In genomic region chr4:104818986-104819385, GRCm38 (mm10) we compare ENCODE assay signal across 22 mouse cellular contexts. TPM values are rescaled to one million over a fixed set of nuclear protein-coding genes. Genes with fewer than 3 reads are reported as not detected.
DNase-seq lines count a peak whose midpoint lies in the region; ATAC-seq and TF ChIP-seq lines count a peak whose summit lies in the region.
"Had no signal": no experiment of that assay in that cellular context is flagged by ENCODE, and none has a peak within 500 bp of the region (broad histone marks: within the 10 kb centered on the region; RNA-seq: fewer than 3 reads in every experiment).

No protein-coding gene starts in this region.

- ATAC-seq in liver, embryonic 12.5 days = no peak
- ATAC-seq: forebrain, embryonic 15.5 days; hindbrain, postnatal 0 days had no signal

- H3K4me2 ChIP-seq in liver, embryonic 12.5 days = no peak overlapping the region
- H3K4me2 ChIP-seq: forebrain, embryonic 15.5 days; heart, embryonic 11.5 days; heart, embryonic 15.5 days; hindbrain, embryonic 13.5 days had no signal

- DNase-seq in liver, adult 2 months (ENCODE audit: extremely low read depth, low read depth, low spot score) = peak; percentile 88
- DNase-seq in adrenal gland, adult 8-10 months = peak; percentile 49
- peak; percentile 27 for DNase-seq in adrenal gland, postnatal 14 days
- no peak for DNase-seq in midbrain, embryonic 10.5 days (ENCODE audit: low spot score)
- no peak for DNase-seq in spleen, postnatal 14 days (ENCODE audit: low spot score in 2 of 2)
- DNase-seq: cerebellum, adult 2 months; cerebellum, postnatal 10 days; gastrocnemius, postnatal 36 days; heart, adult 18-20 months; heart, postnatal 14 days had no signal

- no peaks in the 10 kb centered on the region for H3K27me3 ChIP-seq in liver, adult 2 months (ENCODE audit: control insufficient read depth, insufficient read depth, low read length)
- no peaks in the 10 kb centered on the region for H3K27me3 ChIP-seq in liver, embryonic 12.5 days (replicated peaks)
- no peaks in the 10 kb centered on the region for H3K27me3 ChIP-seq in midbrain, embryonic 10.5 days (ENCODE audit: low read depth, poor library complexity, severe bottlenecking)
- H3K27me3 ChIP-seq: forebrain, embryonic 15.5 days; heart, embryonic 15.5 days had no signal

- H3K36me3 ChIP-seq in liver, adult 2 months (ENCODE audit: control insufficient read depth, insufficient read depth, low read length) = peaks cover 43% of the 10 kb centered on the region
- H3K36me3 ChIP-seq in liver, embryonic 12.5 days = no peaks in the 10 kb centered on the region
- no peaks in the 10 kb centered on the region for H3K36me3 ChIP-seq in midbrain, embryonic 10.5 days
- H3K36me3 ChIP-seq: embryonic facial prominence, embryonic 10.5 days; forebrain, embryonic 15.5 days; heart, embryonic 15.5 days; hindbrain, embryonic 13.5 days had no signal

- H3K9ac ChIP-seq in liver, adult 2 months (ENCODE audit: low read depth, low read length) = peak overlapping the region; percentile 42
- H3K9ac ChIP-seq in liver, embryonic 12.5 days = no peak overlapping the region
- H3K9ac ChIP-seq: forebrain, embryonic 15.5 days; heart, embryonic 15.5 days; hindbrain, embryonic 13.5 days had no signal

- TF ChIP-seq POLR2A in liver, adult 2 months (IDR thresholded peaks at IDR 0.05; ENCODE audit: extremely low read depth, insufficient read depth, low read length) = no peak

- peaks cover 52% of the 10 kb centered on the region for H3K4me1 ChIP-seq in liver, adult 2 months (ENCODE audit: control insufficient read depth, insufficient read depth, low read length)
- 0 out of 2 replicates have a peak, but pooled peaks cover 4% of the 10 kb centered on the region for H3K4me1 ChIP-seq in liver, embryonic 12.5 days
- H3K4me1 ChIP-seq in midbrain, embryonic 10.5 days = peaks cover 4% of the 10 kb centered on the region; the same call in 1 of the 2 replicates
- H3K4me1 ChIP-seq: forebrain, embryonic 15.5 days; heart, embryonic 15.5 days; hindbrain, embryonic 13.5 days had no signal

- H3K9me3 ChIP-seq in liver, embryonic 12.5 days (replicated peaks) = no peaks in the 10 kb centered on the region; the same call in 1 of the 2 replicates
- no peaks in the 10 kb centered on the region for H3K9me3 ChIP-seq in midbrain, embryonic 10.5 days (replicated peaks)
- H3K9me3 ChIP-seq: embryonic facial prominence, embryonic 10.5 days; forebrain, embryonic 15.5 days; heart, embryonic 15.5 days; hindbrain, embryonic 13.5 days had no signal

- no peak for TF ChIP-seq CTCF in liver, adult 2 months (IDR thresholded peaks at IDR 0.05; ENCODE audit: low read depth, low read length)

- WGBS in liver, adult 2 months = 19% methylated on average over 4 of the region's 4 CpGs
- 40% methylated on average over 4 of the region's 4 CpGs for WGBS in liver, embryonic 12.5 days (ENCODE audit: insufficient replicate concordance)
- WGBS in midbrain, embryonic 10.5 days = 74% methylated on average over 4 of the region's 4 CpGs

- peak overlapping the region; percentile 91 for H3K27ac ChIP-seq in liver, adult 2 months (replicated peaks; ENCODE audit: insufficient read depth, low read depth, low read length)
- H3K27ac ChIP-seq in liver, embryonic 12.5 days = no peak overlapping the region
- no peak overlapping the region for H3K27ac ChIP-seq in midbrain, embryonic 10.5 days (replicated peaks)
- H3K27ac ChIP-seq: embryonic facial prominence, embryonic 10.5 days; forebrain, embryonic 15.5 days; heart, embryonic 15.5 days; hindbrain, embryonic 13.5 days; hindbrain, postnatal 0 days had no signal

- peaks cover 5% of the 10 kb centered on the region; the same call in 1 of the 2 replicates for H3K79me2 ChIP-seq in liver, adult 2 months (ENCODE audit: control insufficient read depth, insufficient read depth, low read length)

- no peak overlapping the region for H3K4me3 ChIP-seq in liver, adult 2 months (ENCODE audit: insufficient read depth, low read depth, low read length)
- no peak overlapping the region for H3K4me3 ChIP-seq in liver, embryonic 12.5 days
- H3K4me3 ChIP-seq in midbrain, embryonic 10.5 days = no peak overlapping the region
- H3K4me3 ChIP-seq: embryonic facial prominence, embryonic 10.5 days; forebrain, embryonic 15.5 days; heart, embryonic 15.5 days; hindbrain, embryonic 13.5 days had no signal

RNA-seq across cellular contexts. Expression of gene Gm17662, which starts 38.1 kb away (rescaled TPM):
- total RNA-seq in liver, adult 2 months (2014; rRNA removed) = not detected in 2 replicates
- not detected in 2 replicates for polyA plus RNA-seq in liver, adult 2 months (2012; rRNA removed)
- polyA plus RNA-seq in liver, embryonic 12.5 days (2016; fragmentation: Nextera tagmentation; extraction: Ambion mirVana) = not detected in 2 replicates
- not detected for total RNA-seq in adrenal gland, adult 8-10 months (2022)
- total RNA-seq in adrenal gland, postnatal 14 days (2021) = not detected in 2 replicates
- not detected in 2 replicates for polyA plus RNA-seq in midbrain, embryonic 10.5 days (2016; fragmentation: Nextera tagmentation; extraction: Ambion mirVana)
- total RNA-seq: ES-E14; gastrocnemius, adult 8-10 months; gastrocnemius, postnatal 36 days; heart, adult 18-20 months; heart, postnatal 14 days; hematopoietic stem cell, adult 5-6 weeks; hindbrain, postnatal 0 days had no signal
- polyA plus RNA-seq: cerebellum, adult 2 months; embryonic facial prominence, embryonic 10.5 days; embryonic facial prominence, embryonic 14.5 days; forebrain, embryonic 15.5 days; heart, embryonic 11.5 days; heart, embryonic 15.5 days; hindbrain, embryonic 13.5 days; hindbrain, postnatal 0 days; intestine, embryonic 14.5 days had no signal

RNA-seq across cellular contexts. Expression of gene C8b, which starts 52.9 kb away (rescaled TPM):
- total RNA-seq in liver, adult 2 months (2014; rRNA removed) = 244 and 263 TPM in 2 replicates
- 62.9 and 83.5 TPM in 2 replicates for polyA plus RNA-seq in liver, adult 2 months (2012; rRNA removed)
- polyA plus RNA-seq in liver, embryonic 12.5 days (2016; fragmentation: Nextera tagmentation; extraction: Ambion mirVana) = 5.3 and 5.7 TPM in 2 replicates
- under 1 TPM in 1 of 4 experiments, not detected in 3; 0.24 TPM for total RNA-seq in adrenal gland, adult 8-10 months (2022)
- total RNA-seq in adrenal gland, postnatal 14 days (2021) = 0.45 and 21.9 TPM in 2 replicates
- 0.12 TPM in 1 of 2 replicates, not detected in the other for polyA plus RNA-seq in midbrain, embryonic 10.5 days (2016; fragmentation: Nextera tagmentation; extraction: Ambion mirVana)
- total RNA-seq: gastrocnemius, adult 8-10 months; gastrocnemius, postnatal 36 days; heart, adult 18-20 months; heart, postnatal 14 days; hematopoietic stem cell, adult 5-6 weeks had no signal
- polyA plus RNA-seq: cerebellum, adult 2 months; embryonic facial prominence, embryonic 14.5 days; forebrain, embryonic 15.5 days; hindbrain, embryonic 13.5 days; intestine, embryonic 14.5 days had no signal

RNA-seq across cellular contexts. Expression of gene C8a, which starts 57.2 kb away (rescaled TPM):
- 231 and 250 TPM in 2 replicates for total RNA-seq in liver, adult 2 months (2014; rRNA removed)
- 56.6 and 71.3 TPM in 2 replicates for polyA plus RNA-seq in liver, adult 2 months (2012; rRNA removed)
- polyA plus RNA-seq in liver, embryonic 12.5 days (2016; fragmentation: Nextera tagmentation; extraction: Ambion mirVana) = 7.3 and 7.4 TPM in 2 replicates
- total RNA-seq in adrenal gland, adult 8-10 months (2022) = under 1 TPM in 3 of 4 experiments, not detected in 1; 0.17 to 0.35 (median 0.19) TPM
- total RNA-seq in adrenal gland, postnatal 14 days (2021) = 0.64 and 20.3 TPM in 2 replicates
- 0.24 TPM in 1 of 2 replicates, not detected in the other for polyA plus RNA-seq in midbrain, embryonic 10.5 days (2016; fragmentation: Nextera tagmentation; extraction: Ambion mirVana)
- total RNA-seq: gastrocnemius, adult 8-10 months; gastrocnemius, postnatal 36 days; heart, adult 18-20 months; heart, postnatal 14 days; hematopoietic stem cell, adult 5-6 weeks; hindbrain, postnatal 0 days had no signal
- polyA plus RNA-seq: embryonic facial prominence, embryonic 10.5 days; embryonic facial prominence, embryonic 14.5 days; forebrain, embryonic 15.5 days; heart, embryonic 15.5 days; hindbrain, embryonic 13.5 days had no signal

Comparison
In these comparisons a context has a peak if more than half of its experiments do, and no peak if none do; other contexts are left out.
1. DNase-seq: peak in liver, adult 2 months (single experiment), adrenal gland, adult 8-10 months (single experiment) and adrenal gland, postnatal 14 days (single experiment); none in midbrain, embryonic 10.5 days (single experiment) and spleen, postnatal 14 days (0 of 2).